Mouse (Mus musculus): ENCODE results near the gene Ccdc169. TPM values are rescaled to one million over a fixed set of nuclear protein-coding genes. Genes with fewer than 3 reads are reported as not detected.
"Not testable (repeated sequence)": the region's sequence is repeated elsewhere in the genome, so short reads cannot be mapped to it uniquely, and the experiment has no call there.

Ccdc169 gene
- polyA plus RNA-seq, 1 experiment: 0.35 TPM

- Histone ChIP-seq H3K27ac (ENCODE audit: insufficient read depth, low read length) (no peak within 1 kb of the TSS), H3K4me1 (ENCODE audit: control insufficient read depth, insufficient read depth, low read length) (no peaks in the 10 kb centered on the region), H3K4me3 (ENCODE audit: insufficient read depth, low read length) (no peak within 1 kb of the TSS)
- TF ChIP-seq CTCF (IDR thresholded peaks at IDR 0.05; ENCODE audit: borderline replicate concordance, insufficient read depth, low read length) (no peak), POLR2A (IDR thresholded peaks at IDR 0.05; ENCODE audit: low read depth, low read length) (no peak)
These were observed 44.6 kb downstream of the Ccdc169 start, which contains the start of gene Sohlh2 for GRCm38 (mm10) chr3:55181766-55182165. Gene Sohlh2, plus strand, starts transcription at chr3:55182028.

- TF ChIP-seq POLR2A (IDR thresholded peaks at IDR 0.05; ENCODE audit: low read depth, low read length): no peak
- TF ChIP-seq CTCF (IDR thresholded peaks at IDR 0.05; ENCODE audit: borderline replicate concordance, insufficient read depth, low read length): no peak
- no peak overlapping the region for H3K4me3 ChIP-seq (ENCODE audit: insufficient read depth, low read length)
These were observed 54.5 kb downstream of the Ccdc169 start for GRCm38 (mm10) chr3:55191668-55192067.

GRCm38 (mm10) chr3:55193351-55193750, 56.2 kb downstream of the Ccdc169 start:
- Histone ChIP-seq H3K27ac (ENCODE audit: insufficient read depth, low read length) (no peak overlapping the region), H3K4me3 (ENCODE audit: insufficient read depth, low read length) (no peak overlapping the region), H3K4me1 (ENCODE audit: control insufficient read depth, insufficient read depth, low read length) (no peaks in the 10 kb centered on the region)
- no peak for TF ChIP-seq POLR2A (IDR thresholded peaks at IDR 0.05; ENCODE audit: low read depth, low read length)
- TF ChIP-seq CTCF (IDR thresholded peaks at IDR 0.05; ENCODE audit: borderline replicate concordance, insufficient read depth, low read length): no peak

More at GRCm38 (mm10) chr3:55191668-55192067, 54.5 kb downstream of the Ccdc169 start:
- Histone ChIP-seq H3K4me1 (ENCODE audit: control insufficient read depth, insufficient read depth, low read length) (no peaks in the 10 kb centered on the region), H3K27ac (ENCODE audit: insufficient read depth, low read length) (no peak overlapping the region)

GRCm38 (mm10) chr3:55194792-55195191, 57.7 kb downstream of the Ccdc169 start:
- no peak for TF ChIP-seq POLR2A (IDR thresholded peaks at IDR 0.05; ENCODE audit: low read depth, low read length)
- no peak overlapping the region for H3K27ac ChIP-seq (ENCODE audit: insufficient read depth, low read length)

GRCm38 (mm10) chr3:55195581-55196327, 58.6 kb downstream of the Ccdc169 start:
- Histone ChIP-seq H3K27ac (ENCODE audit: insufficient read depth, low read length) (peak overlapping the region; percentile 74), H3K4me1 (ENCODE audit: control insufficient read depth, insufficient read depth, low read length) (no peaks in the 10 kb centered on the region), H3K4me3 (ENCODE audit: insufficient read depth, low read length) (no peak overlapping the region)
- TF ChIP-seq CTCF (IDR thresholded peaks at IDR 0.05; ENCODE audit: borderline replicate concordance, insufficient read depth, low read length): no peak
- no peak for TF ChIP-seq POLR2A (IDR thresholded peaks at IDR 0.05; ENCODE audit: low read depth, low read length)

More at GRCm38 (mm10) chr3:55194792-55195191, 57.7 kb downstream of the Ccdc169 start:
- no peak overlapping the region for H3K4me3 ChIP-seq (ENCODE audit: insufficient read depth, low read length)
- no peaks in the 10 kb centered on the region for H3K4me1 ChIP-seq (ENCODE audit: control insufficient read depth, insufficient read depth, low read length)

GRCm38 (mm10) chr3:55196328-55196710, 59.2 kb downstream of the Ccdc169 start:
- TF ChIP-seq POLR2A (IDR thresholded peaks at IDR 0.05; ENCODE audit: low read depth, low read length): no peak
- no peak for TF ChIP-seq CTCF (IDR thresholded peaks at IDR 0.05; ENCODE audit: borderline replicate concordance, insufficient read depth, low read length)
- H3K4me1 ChIP-seq (ENCODE audit: control insufficient read depth, insufficient read depth, low read length): no peaks in the 10 kb centered on the region
- no peak overlapping the region for H3K4me3 ChIP-seq (ENCODE audit: insufficient read depth, low read length)
- H3K27ac ChIP-seq (ENCODE audit: insufficient read depth, low read length): peak overlapping the region; percentile 74

GRCm38 (mm10) chr3:55203621-55204020, 66.5 kb downstream of the Ccdc169 start:
- not testable (repeated sequence) for H3K4me3 ChIP-seq (ENCODE audit: insufficient read depth, low read length); H3K4me1 ChIP-seq (ENCODE audit: control insufficient read depth, insufficient read depth, low read length); H3K27ac ChIP-seq (ENCODE audit: insufficient read depth, low read length)

GRCm38 (mm10) chr3:55206413-55206812, 69.3 kb downstream of the Ccdc169 start:
- H3K4me3 ChIP-seq (ENCODE audit: insufficient read depth, low read length): no peak overlapping the region
- H3K27ac ChIP-seq (ENCODE audit: insufficient read depth, low read length): no peak overlapping the region
- TF ChIP-seq CTCF (IDR thresholded peaks at IDR 0.05; ENCODE audit: borderline replicate concordance, insufficient read depth, low read length) (no peak), POLR2A (IDR thresholded peaks at IDR 0.05; ENCODE audit: low read depth, low read length) (no peak)
- H3K4me1 ChIP-seq (ENCODE audit: control insufficient read depth, insufficient read depth, low read length): no peaks in the 10 kb centered on the region

GRCm38 (mm10) chr3:55207665-55208064, 70.5 kb downstream of the Ccdc169 start:
- no peak overlapping the region for H3K4me3 ChIP-seq (ENCODE audit: insufficient read depth, low read length)
- H3K27ac ChIP-seq (ENCODE audit: insufficient read depth, low read length): no peak overlapping the region
- TF ChIP-seq CTCF (IDR thresholded peaks at IDR 0.05; ENCODE audit: borderline replicate concordance, insufficient read depth, low read length): no peak
- H3K4me1 ChIP-seq (ENCODE audit: control insufficient read depth, insufficient read depth, low read length): no peaks in the 10 kb centered on the region

GRCm38 (mm10) chr3:55212254-55212653, 75.1 kb downstream of the Ccdc169 start:
- peaks cover 10% of the 10 kb centered on the region; the same call in 1 of the 2 replicates for H3K4me1 ChIP-seq (ENCODE audit: control insufficient read depth, insufficient read depth, low read length)
- H3K27ac ChIP-seq (ENCODE audit: insufficient read depth, low read length): no peak overlapping the region
- no peak overlapping the region for H3K4me3 ChIP-seq (ENCODE audit: insufficient read depth, low read length)
- TF ChIP-seq POLR2A (IDR thresholded peaks at IDR 0.05; ENCODE audit: low read depth, low read length) (no peak), CTCF (IDR thresholded peaks at IDR 0.05; ENCODE audit: borderline replicate concordance, insufficient read depth, low read length) (no peak)
